Mouse (Mus musculus) bone marrow, adult 2 months (tissue): ENCODE data around the gene 9930111J21Rik2. TPM values are rescaled to one million over a fixed set of nuclear protein-coding genes. Genes with fewer than 3 reads are reported as not detected.
"Not testable (repeated sequence)": the region's sequence is repeated elsewhere in the genome, so short reads cannot be mapped to it uniquely, and the experiment has no call there.

Experiments used
- H3K27ac ChIP-seq: fragments of 200-500 bp; 2 replicates; pipeline ENCODE4 v1.5.1; 2012; ENCODE audit warnings: low read depth, mild to moderate bottlenecking, control low read depth, inconsistent platforms, low read length; ENCODE audit not compliant: control insufficient read depth, poor library complexity, insufficient read depth
- H3K4me1 ChIP-seq: fragments of 200-500 bp; 2 replicates; pipeline ENCODE4 v1.6.1; 2011; ENCODE audit warnings: low read length; ENCODE audit not compliant: control insufficient read depth, insufficient read depth
- H3K4me3 ChIP-seq: fragments of 200-500 bp; replicated peaks from 2 replicates; pipeline ENCODE3; 2011; ENCODE audit warnings: mild to moderate bottlenecking, low read depth, low read length, control low read depth; ENCODE audit not compliant: control insufficient read depth
- WGBS: fragments of 180-500 bp; shearing (Covaris S2); methylation state at CpG from one replicate; pipeline ENCODE4 v1.1.7; 2018; 5-methylcytosine and 5-hydroxymethylcytosine counted together
- polyA plus RNA-seq: library from polyadenylated mRNA; stranded (reverse); fragments of >200 nt; gene quantifications from 2 replicates; pipeline ENCODE4 v1.2.4, GENCODE M21; 2011; ENCODE audit warnings: low replicate concordance; ENCODE audit not compliant: missing spikeins, insufficient read depth, insufficient read length

The 9930111J21Rik2 gene
- polyA plus RNA-seq, 1 experiment: 13.8 TPM

DNA sequence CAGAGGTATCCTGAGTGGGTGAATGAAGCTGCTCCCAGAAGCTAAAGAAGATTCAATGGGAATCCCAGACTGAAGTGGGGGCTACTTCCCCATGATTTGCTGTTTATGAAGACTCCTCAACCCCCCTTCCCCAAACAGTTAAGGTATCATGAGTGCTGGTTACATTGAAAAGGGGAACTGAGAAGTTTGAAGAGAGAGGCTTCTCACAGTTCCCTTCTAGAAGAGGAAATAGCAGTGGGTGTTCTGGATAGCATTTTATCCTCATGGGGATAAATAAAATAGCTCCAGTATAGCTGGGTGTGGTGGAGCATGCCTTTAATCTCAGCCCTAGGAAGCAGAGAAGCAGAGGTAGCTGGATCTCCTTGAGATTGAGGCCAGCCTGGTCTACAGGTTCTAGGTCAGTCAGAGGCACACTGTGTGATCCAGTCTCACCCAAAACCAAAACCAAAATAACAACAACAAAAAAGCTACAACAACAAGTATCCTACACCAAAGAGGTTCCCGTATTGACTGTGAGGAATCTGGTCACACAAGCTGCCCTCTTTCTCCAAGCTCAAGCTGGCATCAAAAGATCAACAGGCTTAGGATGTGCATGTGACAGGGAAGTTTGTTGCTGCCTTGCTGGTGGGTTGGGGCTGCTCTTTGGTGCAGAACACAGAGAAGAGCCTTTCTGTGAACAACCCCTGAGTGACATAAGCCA, 72.7 kb downstream of the 9930111J21Rik2 start, which contains the start of gene Olfr56:
TSS of gene Olfr56 (plus strand) at position 650 of the 700 bp plus-strand sequence.
- H3K4me3 ChIP-seq, H3K4me1 ChIP-seq: not testable (repeated sequence)
- 0 out of 2 replicates have a peak within 1 kb of the TSS, but pooled peaks have one; percentile 48 for H3K27ac ChIP-seq
- WGBS: no CpG with 5 or more reads among the region's 1 CpGs

- not testable (repeated sequence) for H3K27ac ChIP-seq, H3K4me1 ChIP-seq, H3K4me3 ChIP-seq
- no CpG with 5 or more reads among the region's 1 CpGs for WGBS
Measured at GRCm38 (mm10) chr11:48974686-48975085, 76.4 kb downstream of the 9930111J21Rik2 start.

Other genes starting within 250 kb of the 9930111J21Rik2 start
- 39.7 and 51.0 TPM in 2 replicates for gene Trim41, start 233.9 kb downstream of the 9930111J21Rik2 start, polyA plus RNA-seq
- gene Trim7, start 225.1 kb downstream of the 9930111J21Rik2 start, polyA plus RNA-seq: 8.4 and 14.4 TPM in 2 replicates
- 43.1 and 76.8 TPM in 2 replicates for gene Gm12184, start 224.6 kb downstream of the 9930111J21Rik2 start, polyA plus RNA-seq
- 15.8 and 21.3 TPM in 2 replicates for gene Irgm1, start 179.6 kb downstream of the 9930111J21Rik2 start, polyA plus RNA-seq
- gene Gm5431, start 149.0 kb downstream of the 9930111J21Rik2 start, polyA plus RNA-seq: 2.0 TPM in 1 of 2 replicates, not detected in the other
- gene Psme2b, start 105.1 kb downstream of the 9930111J21Rik2 start, polyA plus RNA-seq: 16.9 and 66.0 TPM in 2 replicates
- gene Olfr56, start 72.4 kb downstream of the 9930111J21Rik2 start, polyA plus RNA-seq: 0.88 and 2.1 TPM in 2 replicates
- gene 9930111J21Rik1, start 71.8 kb downstream of the 9930111J21Rik2 start, polyA plus RNA-seq: 5.1 and 7.9 TPM in 2 replicates
- gene Gm12185, start 59.0 kb downstream of the 9930111J21Rik2 start, polyA plus RNA-seq: not detected in 2 replicates
- 7.3 and 8.9 TPM in 2 replicates for gene Tgtp1, start 57.1 kb downstream of the 9930111J21Rik2 start, polyA plus RNA-seq
- 7.7 TPM in 1 of 2 replicates, not detected in the other for gene Tgtp2, start 13.0 kb upstream of the 9930111J21Rik2 start, polyA plus RNA-seq
- 18.2 and 26.2 TPM in 2 replicates for gene Ifi47, start 25.3 kb upstream of the 9930111J21Rik2 start, polyA plus RNA-seq
- gene Olfr1396, start 63.6 kb upstream of the 9930111J21Rik2 start, polyA plus RNA-seq: not detected in 2 replicates
- gene Olfr1395, start 91.0 kb upstream of the 9930111J21Rik2 start, polyA plus RNA-seq: not detected in 2 replicates
- not detected in 2 replicates for gene Olfr1394, start 103.1 kb upstream of the 9930111J21Rik2 start, polyA plus RNA-seq
- gene Btnl9, start 135.9 kb upstream of the 9930111J21Rik2 start, polyA plus RNA-seq: 2.1 and 4.9 TPM in 2 replicates
- 10.4 and 12.0 TPM in 2 replicates for gene Zfp62, start 152.1 kb upstream of the 9930111J21Rik2 start, polyA plus RNA-seq
- gene Mgat1, start 192.9 kb upstream of the 9930111J21Rik2 start, polyA plus RNA-seq: 37.4 and 63.1 TPM in 2 replicates
- 0.50 TPM in 1 of 2 replicates, not detected in the other for gene Olfr1393, start 227.1 kb upstream of the 9930111J21Rik2 start, polyA plus RNA-seq
- gene Olfr1392, start 234.0 kb upstream of the 9930111J21Rik2 start, polyA plus RNA-seq: not detected in 2 replicates